Mouse (Mus musculus): ENCODE measurements around the gene Cnot3.

DNA sequence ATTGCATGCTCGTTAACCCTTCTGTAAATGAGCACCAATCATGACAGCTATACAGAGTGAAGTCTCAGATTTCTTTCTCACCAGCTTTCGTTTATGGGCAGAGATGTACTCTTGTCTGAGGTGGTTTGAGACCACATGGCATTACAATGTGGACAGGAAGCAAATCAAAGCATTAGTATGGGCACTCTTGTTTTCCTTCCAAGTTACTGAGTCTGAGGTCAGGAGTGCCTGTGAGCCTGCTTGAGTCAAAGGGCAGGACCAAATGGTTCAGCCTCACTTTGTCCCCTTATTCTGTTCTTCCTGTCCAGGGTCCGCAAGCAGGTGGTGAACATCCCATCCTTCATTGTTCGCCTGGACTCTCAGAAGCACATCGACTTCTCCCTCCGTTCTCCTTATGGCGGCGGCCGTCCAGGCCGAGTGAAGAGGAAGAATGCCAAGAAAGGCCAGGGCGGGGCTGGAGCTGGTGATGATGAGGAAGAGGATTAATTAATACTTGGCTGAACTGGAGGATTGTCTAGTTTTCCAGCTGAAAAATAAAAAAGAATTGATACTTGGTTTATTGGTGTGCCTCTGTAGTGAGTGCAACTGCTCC is 61.4 kb downstream of the Cnot3 start:
- TF ChIP-seq USF1 (IDR thresholded peaks at IDR 0.05; ENCODE audit: low read depth): no peak
- no peak for TF ChIP-seq CTCF (IDR thresholded peaks at IDR 0.05; ENCODE audit: control insufficient read depth, insufficient read depth, insufficient read length)
- TF ChIP-seq CEBPB (IDR thresholded peaks at IDR 0.05; ENCODE audit: low read depth): no peak
- no peak for TF ChIP-seq MYOG (IDR thresholded peaks at IDR 0.05; ENCODE audit: control insufficient read depth, extremely low read depth, insufficient read length)
- no peak for TF ChIP-seq MAX (IDR thresholded peaks at IDR 0.05)
- no peak for TF ChIP-seq MYOD1 (IDR thresholded peaks at IDR 0.05; ENCODE audit: control insufficient read depth, insufficient read length, low read depth)
- TF ChIP-seq FOSL1 (IDR thresholded peaks at IDR 0.05; ENCODE audit: insufficient read depth, low read length, poor library complexity, severe bottlenecking): no peak

Measured in C2C12 (cell line).